Mouse (Mus musculus): ENCODE results near the gene Tradd. TPM values are rescaled to one million over a fixed set of nuclear protein-coding genes. Genes with fewer than 3 reads are reported as not detected.

The Tradd gene
- polyA plus RNA-seq, 1 experiment: 2.4 TPM

DNA sequence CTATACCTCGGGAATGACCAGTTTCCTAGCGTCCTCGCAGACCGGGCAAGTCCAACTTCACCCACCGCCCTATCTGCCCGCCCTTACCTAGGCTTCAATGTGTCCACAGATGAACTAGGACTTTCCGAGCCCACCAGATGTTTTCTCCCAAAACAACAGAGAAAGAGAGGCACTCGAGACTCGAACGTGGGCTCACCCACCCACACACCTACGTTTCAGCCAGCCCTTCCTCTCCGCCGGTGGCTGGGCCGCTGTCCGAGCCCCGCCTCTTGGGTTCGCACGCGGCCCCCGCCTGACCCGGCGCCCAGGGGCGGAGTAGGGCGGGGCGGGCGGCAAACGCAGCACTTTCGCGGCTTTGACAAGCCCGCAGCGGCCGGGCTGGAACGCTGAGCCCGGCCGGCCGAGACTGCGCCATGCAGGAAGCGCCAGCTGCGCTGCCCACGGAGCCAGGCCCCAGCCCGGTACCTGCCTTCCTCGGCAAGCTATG lies 5.1 kb upstream of the Tradd start, which contains the start of gene Hsf4:
Gene Hsf4, plus strand, starts transcription at position 341 of the 487 bp plus-strand sequence.
- peaks cover 30% of the 10 kb centered on the region for H3K4me1 ChIP-seq (ENCODE audit: control insufficient read depth, insufficient read depth, low read length)

DNA sequence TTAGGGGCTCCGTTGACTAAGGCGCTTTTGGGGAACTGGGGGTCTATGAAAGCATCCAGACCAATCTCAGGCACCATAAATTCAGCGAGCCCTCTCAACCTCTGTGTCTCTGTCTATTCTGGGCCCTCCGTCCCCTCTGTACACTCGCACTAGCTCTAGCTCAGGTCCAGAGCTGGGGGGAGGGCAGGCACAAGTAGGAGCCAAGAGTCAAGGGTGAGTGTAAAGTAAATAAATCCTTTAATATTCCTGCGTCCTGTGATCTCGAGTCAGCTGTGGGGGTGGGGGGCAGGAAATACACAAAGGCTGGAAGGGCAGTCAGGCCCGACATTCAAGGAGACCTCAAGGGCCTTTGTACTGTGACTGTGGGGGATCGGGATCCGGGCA lies 4.7 kb upstream of the Tradd start:
- Histone ChIP-seq H3K4me1 (ENCODE audit: control insufficient read depth, insufficient read depth, low read length) (peaks cover 30% of the 10 kb centered on the region), H3K4me3 (ENCODE audit: control insufficient read depth, low read depth, low read length) (peak overlapping the region; percentile 49), H3K27me3 (ENCODE audit: control insufficient read depth, insufficient read depth, low read length) (no peaks in the 10 kb centered on the region), H3K27ac (ENCODE audit: control insufficient read depth, insufficient read depth, low read depth, low read length) (no peak overlapping the region), H3K36me3 (ENCODE audit: control insufficient read depth, insufficient read depth, low read length) (no peaks in the 10 kb centered on the region)
- TF ChIP-seq CTCF (IDR thresholded peaks at IDR 0.05; ENCODE audit: control insufficient read depth, insufficient read depth, insufficient replicate concordance, low read depth, low read length): no peak
- TF ChIP-seq POLR2A (IDR thresholded peaks at IDR 0.05; ENCODE audit: control insufficient read depth, low read depth, low read length): no peak

More for the DNA sequence above, 5.1 kb upstream of the Tradd start, which contains the start of gene Hsf4:
- Histone ChIP-seq H3K27ac (ENCODE audit: control insufficient read depth, insufficient read depth, low read depth, low read length) (no peak within 1 kb of the TSS), H3K4me3 (ENCODE audit: control insufficient read depth, low read depth, low read length) (peak within 1 kb of the TSS; percentile 49), H3K36me3 (ENCODE audit: control insufficient read depth, insufficient read depth, low read length) (no peaks in the 10 kb centered on the region), H3K27me3 (ENCODE audit: control insufficient read depth, insufficient read depth, low read length) (no peaks in the 10 kb centered on the region)
- TF ChIP-seq POLR2A (IDR thresholded peaks at IDR 0.05; ENCODE audit: control insufficient read depth, low read depth, low read length) (no peak), CTCF (IDR thresholded peaks at IDR 0.05; ENCODE audit: control insufficient read depth, insufficient read depth, insufficient replicate concordance, low read depth, low read length) (no peak)

DNA sequence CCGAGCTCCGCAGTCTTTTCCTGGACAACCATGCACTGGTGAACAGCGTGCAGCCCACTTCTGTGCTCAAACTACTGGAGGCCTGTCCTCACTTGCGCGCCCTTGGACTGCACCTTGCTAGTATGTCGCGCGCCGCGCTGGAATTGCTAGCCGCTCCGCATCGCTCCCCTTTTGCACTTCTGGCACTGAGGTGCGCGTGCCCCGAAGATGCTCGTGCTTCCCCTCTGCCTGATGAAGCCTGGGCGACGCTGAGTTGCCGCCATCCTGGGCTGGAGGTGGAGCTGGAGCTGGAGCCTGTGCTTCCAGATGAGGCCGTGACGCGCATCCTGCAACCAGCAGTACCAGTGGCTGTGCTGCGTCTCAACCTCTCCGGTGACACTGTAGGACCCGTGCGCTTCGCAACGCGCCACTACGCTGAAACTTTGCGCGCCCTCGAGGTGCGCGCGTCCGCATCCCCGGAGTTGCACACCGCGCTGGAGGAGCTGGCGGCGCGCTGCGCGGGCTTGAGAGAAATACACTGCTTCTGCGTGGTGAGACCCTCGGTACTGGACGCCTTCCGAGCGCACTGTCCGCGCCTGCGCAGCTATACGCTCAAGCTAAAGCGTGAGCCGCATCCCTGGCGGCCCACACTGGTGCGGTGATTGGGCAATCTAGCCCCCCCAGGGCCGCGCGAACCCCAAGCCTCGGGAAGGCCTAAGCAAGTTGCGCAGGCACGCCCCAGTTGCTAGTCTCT lies 4.1 kb upstream of the Tradd start:
- no peak overlapping the region for H3K27ac ChIP-seq (ENCODE audit: control insufficient read depth, insufficient read depth, low read depth, low read length)
- H3K36me3 ChIP-seq (ENCODE audit: control insufficient read depth, insufficient read depth, low read length): no peaks in the 10 kb centered on the region
- H3K27me3 ChIP-seq (ENCODE audit: control insufficient read depth, insufficient read depth, low read length): no peaks in the 10 kb centered on the region
- H3K4me3 ChIP-seq (ENCODE audit: control insufficient read depth, low read depth, low read length): peak overlapping the region; percentile 49
- TF ChIP-seq POLR2A (IDR thresholded peaks at IDR 0.05; ENCODE audit: control insufficient read depth, low read depth, low read length): no peak
- no peak for TF ChIP-seq CTCF (IDR thresholded peaks at IDR 0.05; ENCODE audit: control insufficient read depth, insufficient read depth, insufficient replicate concordance, low read depth, low read length)
- peaks cover 34% of the 10 kb centered on the region for H3K4me1 ChIP-seq (ENCODE audit: control insufficient read depth, insufficient read depth, low read length)

DNA sequence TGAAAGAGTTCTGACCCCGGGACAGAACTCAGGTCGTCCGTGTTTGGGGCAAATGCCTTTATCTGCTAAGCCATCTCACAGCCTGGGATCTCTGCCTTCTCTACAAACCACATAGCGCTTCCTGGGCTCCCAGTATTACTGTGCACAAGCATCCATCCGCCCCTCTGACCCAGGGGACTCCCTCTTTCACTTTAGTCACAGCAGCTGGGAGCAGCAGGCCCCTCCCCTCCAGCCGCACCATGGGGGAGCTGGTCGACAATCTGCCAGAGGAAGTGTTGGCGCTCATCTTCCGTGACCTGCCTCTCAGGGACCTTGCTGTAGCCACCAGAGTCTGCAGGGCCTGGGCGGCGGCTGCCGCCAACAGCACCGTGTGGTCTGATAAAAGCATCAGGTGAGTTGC lies 2.4 kb upstream of the Tradd start:
- Histone ChIP-seq H3K4me3 (ENCODE audit: control insufficient read depth, low read depth, low read length) (no peak overlapping the region), H3K36me3 (ENCODE audit: control insufficient read depth, insufficient read depth, low read length) (no peaks in the 10 kb centered on the region), H3K27me3 (ENCODE audit: control insufficient read depth, insufficient read depth, low read length) (no peaks in the 10 kb centered on the region), H3K27ac (ENCODE audit: control insufficient read depth, insufficient read depth, low read depth, low read length) (no peak overlapping the region), H3K4me1 (ENCODE audit: control insufficient read depth, insufficient read depth, low read length) (peaks cover 34% of the 10 kb centered on the region)
- TF ChIP-seq POLR2A (IDR thresholded peaks at IDR 0.05; ENCODE audit: control insufficient read depth, low read depth, low read length): no peak
- no peak for TF ChIP-seq CTCF (IDR thresholded peaks at IDR 0.05; ENCODE audit: control insufficient read depth, insufficient read depth, insufficient replicate concordance, low read depth, low read length)

DNA sequence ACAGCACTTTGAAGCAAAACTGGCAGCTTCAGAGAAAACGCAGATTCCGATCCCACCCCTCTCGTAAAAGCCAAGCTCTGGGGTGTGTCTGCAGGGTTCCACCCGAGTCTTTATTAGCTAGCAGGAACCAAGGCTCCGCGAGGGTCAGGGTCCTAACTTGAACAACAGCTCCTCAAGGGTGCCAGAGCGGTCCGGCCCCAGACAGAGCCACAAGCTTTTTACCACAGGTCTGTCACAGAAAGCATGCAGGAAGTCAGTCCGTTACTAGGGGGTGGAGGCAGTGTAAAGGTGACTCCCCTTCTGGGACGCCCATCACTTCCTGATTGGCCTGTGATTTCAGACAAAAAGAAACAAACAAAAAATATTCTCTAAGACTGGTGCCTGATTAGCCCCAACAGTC lies 719 bp upstream of the Tradd start:
- Histone ChIP-seq H3K36me3 (ENCODE audit: control insufficient read depth, insufficient read depth, low read length) (no peaks in the 10 kb centered on the region), H3K27me3 (ENCODE audit: control insufficient read depth, insufficient read depth, low read length) (no peaks in the 10 kb centered on the region), H3K4me1 (ENCODE audit: control insufficient read depth, insufficient read depth, low read length) (peaks cover 27% of the 10 kb centered on the region), H3K4me3 (ENCODE audit: control insufficient read depth, low read depth, low read length) (peak overlapping the region; percentile 6; the same call in 1 of the 2 replicates), H3K27ac (ENCODE audit: control insufficient read depth, insufficient read depth, low read depth, low read length) (no peak overlapping the region)
- TF ChIP-seq POLR2A (IDR thresholded peaks at IDR 0.05; ENCODE audit: control insufficient read depth, low read depth, low read length) (no peak), CTCF (IDR thresholded peaks at IDR 0.05; ENCODE audit: control insufficient read depth, insufficient read depth, insufficient replicate concordance, low read depth, low read length) (no peak)

DNA sequence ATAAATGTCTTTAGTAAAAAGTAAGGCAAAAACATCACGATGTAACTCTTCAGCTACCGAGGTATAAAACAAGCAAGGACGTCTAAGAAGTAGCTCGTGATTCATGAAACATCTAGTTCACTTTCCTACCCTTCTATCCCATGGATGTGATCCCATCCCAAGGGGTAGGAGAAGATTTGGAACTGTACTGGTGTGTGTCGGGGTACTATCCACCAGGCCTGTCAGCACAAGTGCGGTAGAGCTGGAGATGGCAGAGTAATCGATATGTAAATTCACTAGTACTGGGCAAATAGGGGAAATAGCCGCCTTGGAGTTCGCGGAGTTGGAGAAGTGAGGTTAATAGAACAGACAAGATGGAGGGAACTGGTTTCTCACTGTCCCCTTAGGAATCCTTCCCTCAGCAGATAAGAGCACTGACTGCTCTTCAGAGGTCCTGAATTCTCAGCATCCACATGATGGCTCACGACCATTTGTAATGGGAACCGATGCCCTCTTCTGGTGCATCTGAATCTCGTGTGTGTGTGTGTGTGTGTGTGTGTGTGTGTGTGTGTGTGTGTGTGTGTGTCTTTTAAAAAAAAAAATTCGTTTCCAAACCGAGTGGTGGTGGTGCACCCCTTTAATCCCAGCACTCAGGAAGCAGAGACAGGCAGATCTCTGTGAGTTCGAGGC lies 1.0 kb downstream of the Tradd start:
- H3K4me3 ChIP-seq (ENCODE audit: control insufficient read depth, low read depth, low read length): no peak overlapping the region
- TF ChIP-seq POLR2A (IDR thresholded peaks at IDR 0.05; ENCODE audit: control insufficient read depth, low read depth, low read length) (no peak), CTCF (IDR thresholded peaks at IDR 0.05; ENCODE audit: control insufficient read depth, insufficient read depth, insufficient replicate concordance, low read depth, low read length) (no peak)

DNA sequence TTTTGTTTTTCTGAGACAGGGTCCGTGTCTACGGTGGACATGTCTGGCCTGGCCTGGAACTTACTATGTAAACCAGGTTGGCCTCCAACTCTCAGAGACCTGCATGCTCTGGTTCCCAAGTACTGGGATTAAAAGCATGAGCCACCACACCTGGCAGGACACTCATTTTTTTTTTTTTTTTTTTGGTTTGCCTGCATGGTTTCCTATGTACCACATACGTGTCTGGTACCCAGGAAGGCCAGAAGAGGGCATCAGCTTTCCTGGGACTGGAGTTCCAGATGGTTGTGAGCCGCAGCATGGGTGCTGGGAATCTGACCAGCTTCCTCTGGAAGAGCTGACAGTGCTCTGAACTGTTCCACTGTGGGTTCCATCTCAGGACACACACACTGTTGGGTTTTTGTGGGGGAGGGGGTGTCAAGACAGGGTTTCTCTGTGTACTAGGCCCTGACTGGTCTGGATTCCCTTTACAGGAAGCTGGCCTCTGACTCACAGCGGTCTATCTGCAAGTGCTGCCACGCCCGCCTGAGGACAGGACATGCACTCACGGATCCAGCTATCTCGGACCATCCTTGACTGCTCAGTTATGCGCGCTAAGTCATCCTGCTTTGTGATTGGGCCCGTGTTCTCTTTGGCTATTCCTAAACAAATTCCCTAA lies 3.0 kb downstream of the Tradd start:
- H3K36me3 ChIP-seq (ENCODE audit: control insufficient read depth, insufficient read depth, low read length): no peaks in the 10 kb centered on the region
- H3K27ac ChIP-seq (ENCODE audit: control insufficient read depth, insufficient read depth, low read depth, low read length): no peak overlapping the region
- no peaks in the 10 kb centered on the region for H3K27me3 ChIP-seq (ENCODE audit: control insufficient read depth, insufficient read depth, low read length)
- H3K4me3 ChIP-seq (ENCODE audit: control insufficient read depth, low read depth, low read length): no peak overlapping the region
- H3K4me1 ChIP-seq (ENCODE audit: control insufficient read depth, insufficient read depth, low read length): peaks cover 14% of the 10 kb centered on the region
- TF ChIP-seq POLR2A (IDR thresholded peaks at IDR 0.05; ENCODE audit: control insufficient read depth, low read depth, low read length) (no peak), CTCF (IDR thresholded peaks at IDR 0.05; ENCODE audit: control insufficient read depth, insufficient read depth, insufficient replicate concordance, low read depth, low read length) (no peak)

More for the DNA sequence above, 1.0 kb downstream of the Tradd start:
- no peak overlapping the region for H3K27ac ChIP-seq (ENCODE audit: control insufficient read depth, insufficient read depth, low read depth, low read length)
- no peaks in the 10 kb centered on the region for H3K36me3 ChIP-seq (ENCODE audit: control insufficient read depth, insufficient read depth, low read length)
- peaks cover 18% of the 10 kb centered on the region for H3K4me1 ChIP-seq (ENCODE audit: control insufficient read depth, insufficient read depth, low read length)
- H3K27me3 ChIP-seq (ENCODE audit: control insufficient read depth, insufficient read depth, low read length): no peaks in the 10 kb centered on the region

All from testis, adult 2 months (tissue).